Mouse (Mus musculus): ENCODE measurements around the gene Cav3.

GRCm38 (mm10) chr6:112479861-112480260 is 20.6 kb downstream of the Cav3 start:
- TF ChIP-seq POLR2A (IDR thresholded peaks at IDR 0.05; ENCODE audit: extremely low read depth, insufficient read depth, low read length) (no peak), CTCF (IDR thresholded peaks at IDR 0.05; ENCODE audit: low read depth, low read length) (no peak)

Measured in liver, adult 2 months (tissue).